Mouse (Mus musculus): ENCODE results near the gene Tlx3. TPM values are rescaled to one million over a fixed set of nuclear protein-coding genes. Genes with fewer than 3 reads are reported as not detected.

Tlx3 gene
- polyA plus RNA-seq, 1 experiment, result not detected

DNA sequence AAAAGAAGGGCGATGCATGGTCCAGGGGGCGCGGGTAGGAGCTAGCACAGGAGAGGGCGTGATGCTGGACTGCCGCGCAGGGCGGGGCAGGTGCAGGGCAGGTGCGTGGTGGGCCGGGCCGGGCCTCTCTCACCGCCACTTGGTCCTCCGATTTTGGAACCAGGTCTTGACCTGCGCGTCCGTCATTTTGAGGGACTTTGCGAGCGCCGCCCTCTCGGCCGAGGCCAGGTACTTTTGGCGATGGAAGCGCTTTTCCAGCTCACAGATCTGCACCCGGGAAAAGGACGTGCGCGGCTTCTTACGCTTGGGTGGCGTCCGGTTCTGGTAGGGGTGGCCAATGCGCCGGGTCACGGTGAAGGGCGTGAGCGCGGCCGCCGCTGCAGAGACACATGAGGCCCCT is 1.1 kb downstream of the Tlx3 start:
- no peak overlapping the region for H3K27ac ChIP-seq (ENCODE audit: insufficient read depth, low read depth, low read length)
- H3K4me3 ChIP-seq (ENCODE audit: low read depth, low read length), result no peak overlapping the region
- H3K27me3 ChIP-seq (ENCODE audit: control insufficient read depth, insufficient read depth, low read length), result peaks cover 87% of the 10 kb centered on the region
- TF ChIP-seq CTCF (IDR thresholded peaks at IDR 0.05; ENCODE audit: extremely low read depth, insufficient read length, insufficient replicate concordance, low read depth, low read length) (no peak), POLR2A (IDR thresholded peaks at IDR 0.05; ENCODE audit: low read depth, low read length) (no peak)
- H3K4me1 ChIP-seq (ENCODE audit: control insufficient read depth, insufficient read depth, insufficient read length, low read length), result peaks cover 7% of the 10 kb centered on the region; the same call in 1 of the 2 replicates
- 4% methylated on average over 37 of the region's 37 CpGs for WGBS
- no peaks in the 10 kb centered on the region for H3K36me3 ChIP-seq (ENCODE audit: control insufficient read depth, insufficient read depth, low read length)

DNA sequence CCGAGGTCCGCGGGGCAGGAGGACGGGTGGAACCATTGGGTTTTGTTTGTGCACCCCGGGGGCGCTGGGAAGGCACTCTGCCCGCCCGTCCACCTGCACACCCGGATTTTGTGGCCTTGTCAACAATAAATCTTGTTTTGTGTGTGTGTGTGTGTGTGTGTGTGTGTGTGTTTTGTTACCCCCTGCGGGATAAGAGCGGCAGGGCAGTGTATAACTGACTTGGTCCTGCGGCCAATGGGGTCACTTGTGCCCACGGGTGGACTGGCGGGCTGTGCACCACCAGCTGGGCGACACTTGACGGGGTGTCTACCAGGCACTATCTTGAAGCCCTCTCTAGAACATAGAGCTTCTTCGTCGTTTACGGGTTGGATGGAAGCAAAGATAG is 1.8 kb downstream of the Tlx3 start:
- WGBS, result 7% methylated on average over 19 of the region's 19 CpGs
- Histone ChIP-seq H3K36me3 (ENCODE audit: control insufficient read depth, insufficient read depth, low read length) (no peaks in the 10 kb centered on the region), H3K4me3 (ENCODE audit: low read depth, low read length) (no peak overlapping the region), H3K27me3 (ENCODE audit: control insufficient read depth, insufficient read depth, low read length) (peaks cover 91% of the 10 kb centered on the region), H3K27ac (ENCODE audit: insufficient read depth, low read depth, low read length) (no peak overlapping the region), H3K4me1 (ENCODE audit: control insufficient read depth, insufficient read depth, insufficient read length, low read length) (peaks cover 7% of the 10 kb centered on the region; the same call in 1 of the 2 replicates)
- no peak for TF ChIP-seq POLR2A (IDR thresholded peaks at IDR 0.05; ENCODE audit: low read depth, low read length)
- TF ChIP-seq CTCF (IDR thresholded peaks at IDR 0.05; ENCODE audit: extremely low read depth, insufficient read length, insufficient replicate concordance, low read depth, low read length), result no peak

DNA sequence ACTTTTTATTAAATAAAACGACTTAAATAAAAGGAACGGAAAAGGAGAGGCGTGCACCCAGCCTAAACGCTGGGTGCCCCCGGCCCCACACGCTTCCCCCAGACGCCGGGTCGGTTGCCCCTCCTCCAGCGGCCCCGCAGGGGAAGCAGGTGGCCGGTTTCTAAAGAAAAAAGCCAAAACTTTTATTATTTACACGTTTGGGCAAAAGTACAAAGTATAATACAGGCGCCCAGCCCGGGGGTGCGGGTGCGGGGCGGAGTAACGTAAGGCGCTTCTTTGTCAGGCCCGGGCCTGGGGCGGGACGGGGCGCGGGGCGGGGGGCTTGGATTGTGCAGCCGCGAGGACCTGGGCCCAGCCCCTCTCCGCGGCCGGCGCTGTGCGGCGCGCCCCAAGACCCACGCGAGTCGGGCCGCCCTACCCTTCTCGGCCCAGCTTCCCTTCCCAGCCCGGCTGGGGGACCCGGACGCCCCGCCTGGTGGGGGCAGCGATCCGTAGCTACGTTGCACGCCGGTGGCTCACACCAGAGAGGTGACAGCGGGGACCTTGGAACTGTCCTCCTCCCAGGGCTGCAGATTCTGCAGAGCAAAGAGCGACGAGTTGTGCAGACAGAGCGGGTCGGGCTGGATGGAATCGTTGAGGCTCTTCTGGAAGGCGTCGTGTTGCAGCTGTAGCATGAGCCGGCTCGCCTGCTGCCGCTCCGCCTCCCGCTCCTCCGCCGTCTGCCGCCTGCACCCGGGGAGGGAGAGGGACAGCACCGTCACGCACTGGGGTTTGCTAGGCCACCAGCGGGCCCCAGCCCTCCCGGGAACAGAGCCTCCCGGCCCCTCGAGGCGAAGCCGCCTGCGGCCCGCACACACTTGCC is 2.4 kb downstream of the Tlx3 start:
- Histone ChIP-seq H3K27ac (ENCODE audit: insufficient read depth, low read depth, low read length) (no peak overlapping the region), H3K4me1 (ENCODE audit: control insufficient read depth, insufficient read depth, insufficient read length, low read length) (peaks cover 7% of the 10 kb centered on the region; the same call in 1 of the 2 replicates), H3K36me3 (ENCODE audit: control insufficient read depth, insufficient read depth, low read length) (no peaks in the 10 kb centered on the region), H3K27me3 (ENCODE audit: control insufficient read depth, insufficient read depth, low read length) (peaks cover 93% of the 10 kb centered on the region), H3K4me3 (ENCODE audit: low read depth, low read length) (no peak overlapping the region)
- TF ChIP-seq CTCF (IDR thresholded peaks at IDR 0.05; ENCODE audit: extremely low read depth, insufficient read length, insufficient replicate concordance, low read depth, low read length), result no peak
- TF ChIP-seq POLR2A (IDR thresholded peaks at IDR 0.05; ENCODE audit: low read depth, low read length), result no peak
- WGBS, result 3% methylated on average over 76 of the region's 76 CpGs

- Histone ChIP-seq H3K4me1 (ENCODE audit: control insufficient read depth, insufficient read depth, insufficient read length, low read length) (peaks cover 7% of the 10 kb centered on the region; the same call in 1 of the 2 replicates), H3K27ac (ENCODE audit: insufficient read depth, low read depth, low read length) (no peak overlapping the region), H3K4me3 (ENCODE audit: low read depth, low read length) (no peak overlapping the region), H3K27me3 (ENCODE audit: control insufficient read depth, insufficient read depth, low read length) (peaks cover 93% of the 10 kb centered on the region), H3K36me3 (ENCODE audit: control insufficient read depth, insufficient read depth, low read length) (no peaks in the 10 kb centered on the region)
- WGBS, result 3% methylated on average over 45 of the region's 45 CpGs
- TF ChIP-seq CTCF (IDR thresholded peaks at IDR 0.05; ENCODE audit: extremely low read depth, insufficient read length, insufficient replicate concordance, low read depth, low read length) (no peak), POLR2A (IDR thresholded peaks at IDR 0.05; ENCODE audit: low read depth, low read length) (no peak)
Measured at GRCm38 (mm10) chr11:33199906-33200763, 3.3 kb downstream of the Tlx3 start.

- no peak overlapping the region for H3K27ac ChIP-seq (ENCODE audit: insufficient read depth, low read depth, low read length)
- WGBS, result 15% methylated on average over 15 of the region's 15 CpGs
- H3K27me3 ChIP-seq (ENCODE audit: control insufficient read depth, insufficient read depth, low read length), result peaks cover 84% of the 10 kb centered on the region
Measured at GRCm38 (mm10) chr11:33199117-33199514, 4.3 kb downstream of the Tlx3 start.

GRCm38 (mm10) chr11:33198351-33199116 is 4.9 kb downstream of the Tlx3 start:
- Histone ChIP-seq H3K36me3 (ENCODE audit: control insufficient read depth, insufficient read depth, low read length) (no peaks in the 10 kb centered on the region), H3K4me3 (ENCODE audit: low read depth, low read length) (no peak overlapping the region), H3K4me1 (ENCODE audit: control insufficient read depth, insufficient read depth, insufficient read length, low read length) (peaks cover 7% of the 10 kb centered on the region; the same call in 1 of the 2 replicates), H3K27ac (ENCODE audit: insufficient read depth, low read depth, low read length) (no peak overlapping the region), H3K27me3 (ENCODE audit: control insufficient read depth, insufficient read depth, low read length) (peaks cover 81% of the 10 kb centered on the region)
- TF ChIP-seq POLR2A (IDR thresholded peaks at IDR 0.05; ENCODE audit: low read depth, low read length), result no peak
- no peak for TF ChIP-seq CTCF (IDR thresholded peaks at IDR 0.05; ENCODE audit: extremely low read depth, insufficient read length, insufficient replicate concordance, low read depth, low read length)
- WGBS, result 45% methylated on average over 22 of the region's 22 CpGs

More at GRCm38 (mm10) chr11:33199117-33199514, 4.3 kb downstream of the Tlx3 start:
- TF ChIP-seq POLR2A (IDR thresholded peaks at IDR 0.05; ENCODE audit: low read depth, low read length), result no peak
- TF ChIP-seq CTCF (IDR thresholded peaks at IDR 0.05; ENCODE audit: extremely low read depth, insufficient read length, insufficient replicate concordance, low read depth, low read length), result no peak
- Histone ChIP-seq H3K4me3 (ENCODE audit: low read depth, low read length) (no peak overlapping the region), H3K36me3 (ENCODE audit: control insufficient read depth, insufficient read depth, low read length) (no peaks in the 10 kb centered on the region), H3K4me1 (ENCODE audit: control insufficient read depth, insufficient read depth, insufficient read length, low read length) (peaks cover 7% of the 10 kb centered on the region; the same call in 1 of the 2 replicates)
